In genomic region chr8:24240211-24240983, GRCm38 (mm10) we compare ENCODE assay signal across 13 mouse cellular contexts.
DNase-seq lines count a peak whose midpoint lies in the region; TF ChIP-seq lines count a peak whose summit lies in the region.
"Had no signal": no experiment of that assay in that cellular context is flagged by ENCODE, and none has a peak within 500 bp of the region (broad histone marks: within the 10 kb centered on the region; RNA-seq: fewer than 3 reads in every experiment).

No protein-coding gene starts in this region.

- DNase-seq in layer of hippocampus, adult 2 months (ENCODE audit: low spot score in 2 of 2), result no peak
- no peak for DNase-seq in layer of hippocampus, adult 8-10 months (ENCODE audit: low spot score in 2 of 2)
- DNase-seq in A20 (ENCODE audit: low read depth, low spot score), result peak; percentile 2
- DNase-seq in ES-CJ7 (ENCODE audit: low read depth, low spot score), result peak; percentile 72
- peak; percentile 7 for DNase-seq in embryo, embryonic 10.5 days (ENCODE audit: low spot score)
- no peak for DNase-seq in T-cell, adult 2 months (ENCODE audit: low spot score)
- no peak for DNase-seq in frontal cortex, postnatal 14 days (ENCODE audit: low spot score in 2 of 2)
- DNase-seq: heart, adult 11 months had no signal

- H3K4me3 ChIP-seq in layer of hippocampus, adult 2 months, result no peak overlapping the region
- H3K4me3 ChIP-seq: embryonic facial prominence, embryonic 13.5 days; forebrain, embryonic 15.5 days; hindbrain, embryonic 15.5 days; limb, embryonic 12.5 days; neural tube, embryonic 12.5 days had no signal

- TF ChIP-seq CTCF in layer of hippocampus, adult 2 months (conservative IDR thresholded peaks at IDR 0.05), result peak; percentile 69

- H3K27ac ChIP-seq in layer of hippocampus, adult 2 months, result peak overlapping the region; percentile 95
- H3K27ac ChIP-seq: embryonic facial prominence, embryonic 13.5 days; forebrain, embryonic 15.5 days; hindbrain, embryonic 15.5 days; limb, embryonic 12.5 days; neural tube, embryonic 12.5 days had no signal

Comparison
In these comparisons a context has a peak if more than half of its experiments do, and no peak if none do; other contexts are left out.
1. DNase-seq: peak in A20 (single experiment), ES-CJ7 (single experiment) and embryo, embryonic 10.5 days (single experiment); none in layer of hippocampus, adult 2 months (0 of 2), layer of hippocampus, adult 8-10 months (0 of 2), T-cell, adult 2 months (single experiment) and frontal cortex, postnatal 14 days (0 of 2).